Mouse (Mus musculus) kidney, embryonic 16.5 days (tissue): Measurements from ENCODE around the gene Gm49366. TPM values are rescaled to one million over a fixed set of nuclear protein-coding genes. Genes with fewer than 3 reads are reported as not detected.
"Not testable (repeated sequence)": the region's sequence is repeated elsewhere in the genome, so short reads cannot be mapped to it uniquely, and the experiment has no call there.

Source experiments
- ATAC-seq: fragments of 200-750 bp; cut with Nextera tagmentation; 2 replicates; pipeline ENCODE4 v1.8.0; 2017; ENCODE audit warnings: moderate TSS enrichment; ENCODE audit not compliant: low FRiP score, low TSS enrichment
- H3K27ac ChIP-seq: fragments of 300-500 bp; sonication (generic); 2 replicates; pipeline ENCODE4 v1.5.1; 2014; ENCODE audit warnings: low read length
- H3K27me3 ChIP-seq: fragments of 300-500 bp; sonication (generic); 2 replicates; pipeline ENCODE4 v1.6.1; 2014; ENCODE audit warnings: low read length, control low read depth, mixed read lengths; ENCODE audit not compliant: insufficient read depth
- H3K36me3 ChIP-seq: fragments of 300-500 bp; sonication (generic); 2 replicates; pipeline ENCODE4 v1.6.1; 2014; ENCODE audit warnings: low read length, control low read depth, mixed read lengths; ENCODE audit not compliant: insufficient read depth
- H3K4me1 ChIP-seq: fragments of 300-500 bp; sonication (generic); 2 replicates; pipeline ENCODE4 v1.6.1; 2014; ENCODE audit warnings: low read length, control low read depth, mixed read lengths; ENCODE audit not compliant: insufficient read depth
- H3K4me2 ChIP-seq: fragments of 300-500 bp; sonication (generic); replicated peaks from 2 replicates; pipeline ENCODE4 v1.6.1; 2014; ENCODE audit warnings: low read depth, low read length
- H3K4me3 ChIP-seq: fragments of 300-500 bp; sonication (generic); 2 replicates; pipeline ENCODE4 v1.5.1; 2014; ENCODE audit warnings: mild to moderate bottlenecking, low read length
- H3K9ac ChIP-seq: fragments of 300-500 bp; sonication (generic); replicated peaks from 2 replicates; pipeline ENCODE4 v1.6.1; 2014; ENCODE audit warnings: low read length
- H3K9me3 ChIP-seq: fragments of 300-500 bp; sonication (generic); 2 replicates; pipeline ENCODE4 v1.6.1; 2016; ENCODE audit warnings: low read length, control low read depth
- WGBS: fragments of 180-500 bp; shearing (Covaris S2); extraction: QIAGEN DNeasy Blood & Tissue Kit; methylation state at CpG from one replicate; pipeline ENCODE4 v1.1.7; 2014; 5-methylcytosine and 5-hydroxymethylcytosine counted together
- polyA plus RNA-seq: library from polyadenylated mRNA; unstranded; fragments of >200 nt; fragmentation: Nextera tagmentation; extraction: Ambion mirVana; gene quantifications from 2 replicates; pipeline ENCODE4 v1.2.1, GENCODE M21; 2015

The Gm49366 gene
- polyA plus RNA-seq: not detected in 2 replicates

- not testable (repeated sequence) for H3K9me3 ChIP-seq, H3K27ac ChIP-seq, H3K27me3 ChIP-seq, H3K4me1 ChIP-seq, H3K36me3 ChIP-seq
- peak; percentile 78 for ATAC-seq
- peak within 1 kb of the TSS; percentile 50 for H3K4me3 ChIP-seq
- peak within 1 kb of the TSS; percentile 70 for H3K9ac ChIP-seq
- H3K4me2 ChIP-seq: peak within 1 kb of the TSS; percentile 75
- 1% methylated on average over 36 of the region's 39 CpGs for WGBS
Observed at GRCm38 (mm10) chr12:84038691-84039111, at the start of gene Gm49366. Gene Gm49366, plus strand, starts transcription at chr12:84038935.

- ATAC-seq: no peak
- H3K27me3 ChIP-seq: no peaks in the 10 kb centered on the region
- H3K27ac ChIP-seq: no peak overlapping the region
- 98% methylated on average over 4 of the region's 4 CpGs for WGBS
- H3K4me3 ChIP-seq: no peak overlapping the region; the same call in 1 of the 2 replicates
- peaks cover 13% of the 10 kb centered on the region; the same call in 1 of the 2 replicates for H3K4me1 ChIP-seq
- H3K9ac ChIP-seq: no peak overlapping the region
- H3K9me3 ChIP-seq: no peaks in the 10 kb centered on the region
- no peak overlapping the region for H3K4me2 ChIP-seq
- 0 out of 2 replicates have a peak, but pooled peaks cover 17% of the 10 kb centered on the region for H3K36me3 ChIP-seq
Observed at GRCm38 (mm10) chr12:83989378-83989777, 49.4 kb upstream of the Gm49366 start.

DNA sequence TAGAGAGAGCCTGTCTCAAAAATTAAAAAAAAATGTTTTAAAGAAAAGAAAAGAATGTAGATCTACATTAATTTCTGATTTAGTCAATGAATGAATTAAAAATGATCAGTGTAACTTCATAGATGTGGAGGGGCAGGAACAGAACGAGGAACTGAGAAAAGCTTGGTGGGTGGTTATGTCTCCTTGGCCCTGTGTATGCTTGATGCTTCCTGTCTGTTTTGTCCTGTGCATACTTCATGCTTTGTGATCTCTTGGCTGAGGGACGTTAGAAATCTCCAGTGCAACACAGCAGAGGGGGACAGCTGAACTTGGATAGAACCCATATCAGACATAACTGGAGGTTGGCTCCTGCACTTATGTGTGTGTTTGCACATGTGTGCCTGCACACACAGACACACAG lies 41.5 kb upstream of the Gm49366 start:
- H3K4me1 ChIP-seq: peaks cover 18% of the 10 kb centered on the region
- H3K4me3 ChIP-seq: no peak overlapping the region
- H3K9ac ChIP-seq: no peak overlapping the region
- H3K27me3 ChIP-seq: no peaks in the 10 kb centered on the region
- H3K4me2 ChIP-seq: no peak overlapping the region
- H3K36me3 ChIP-seq: 0 out of 2 replicates have a peak, but pooled peaks cover 18% of the 10 kb centered on the region
- no peaks in the 10 kb centered on the region for H3K9me3 ChIP-seq
- 61% methylated on average over 2 of the region's 2 CpGs for WGBS
- H3K27ac ChIP-seq: no peak overlapping the region
- no peak for ATAC-seq

GRCm38 (mm10) chr12:83998341-83999107 lies 40.2 kb upstream of the Gm49366 start:
- 0 out of 2 replicates have a peak, but pooled peaks cover 3% of the 10 kb centered on the region for H3K9me3 ChIP-seq
- peak overlapping the region; percentile 16; the same call in 1 of the 2 replicates for H3K27ac ChIP-seq
- H3K36me3 ChIP-seq: 0 out of 2 replicates have a peak, but pooled peaks cover 11% of the 10 kb centered on the region
- ATAC-seq: peak; percentile 64
- no peaks in the 10 kb centered on the region for H3K27me3 ChIP-seq
- no peak overlapping the region for H3K4me3 ChIP-seq
- no peak overlapping the region for H3K4me2 ChIP-seq
- WGBS: 33% methylated on average over 11 of the region's 11 CpGs
- peaks cover 18% of the 10 kb centered on the region for H3K4me1 ChIP-seq
- H3K9ac ChIP-seq: no peak overlapping the region

DNA sequence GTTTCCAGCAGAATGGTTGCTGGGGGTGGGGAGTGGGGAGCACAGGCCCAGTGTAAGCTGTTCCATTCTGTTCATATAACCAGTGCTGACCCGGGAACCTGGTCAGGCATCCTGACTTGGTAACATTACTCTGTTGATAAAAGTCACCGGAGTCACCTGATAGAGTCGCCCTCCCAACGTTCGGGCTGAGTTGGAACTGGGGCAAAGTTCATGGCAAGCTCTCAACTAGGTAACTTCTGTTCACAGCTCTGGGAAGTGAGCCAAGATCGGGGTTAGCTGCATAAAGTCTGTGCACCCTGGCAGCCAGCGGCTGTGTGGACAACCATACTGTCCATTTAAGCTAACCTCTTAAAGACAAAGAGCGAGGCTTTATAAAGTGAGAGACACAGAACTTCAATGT lies 39.5 kb upstream of the Gm49366 start:
- not testable (repeated sequence) for H3K36me3 ChIP-seq, H3K27me3 ChIP-seq, H3K27ac ChIP-seq, H3K9me3 ChIP-seq, H3K4me2 ChIP-seq, H3K9ac ChIP-seq, H3K4me3 ChIP-seq
- peaks cover 18% of the 10 kb centered on the region for H3K4me1 ChIP-seq
- peak; percentile 74 for ATAC-seq
- 18% methylated on average over 8 of the region's 8 CpGs for WGBS

DNA sequence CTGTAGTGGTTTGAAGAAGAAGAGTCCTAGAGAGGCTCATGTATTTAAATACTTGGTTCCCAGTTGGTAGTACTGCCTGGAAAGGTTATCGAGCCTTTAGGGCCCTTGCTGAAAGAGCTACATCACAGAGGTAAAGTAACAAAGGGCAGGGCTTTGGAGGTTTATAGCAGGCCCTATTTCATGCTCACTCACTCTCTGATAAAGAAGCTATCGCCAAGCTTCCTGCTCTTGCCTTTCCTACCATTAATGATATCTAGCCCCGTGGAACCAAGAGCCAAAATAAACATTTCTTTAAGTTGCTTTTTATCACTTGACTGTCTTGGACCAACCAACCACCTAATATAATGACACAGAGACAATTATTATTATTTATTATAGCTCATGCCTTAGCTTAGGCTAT lies 38.3 kb upstream of the Gm49366 start:
- ATAC-seq: no peak
- H3K9me3 ChIP-seq: 0 out of 2 replicates have a peak, but pooled peaks cover 3% of the 10 kb centered on the region
- no peaks in the 10 kb centered on the region for H3K27me3 ChIP-seq
- no peaks in the 10 kb centered on the region for H3K36me3 ChIP-seq
- H3K27ac ChIP-seq: no peak overlapping the region
- H3K9ac ChIP-seq: no peak overlapping the region
- WGBS: 16% methylated on average over 3 of the region's 3 CpGs
- no peak overlapping the region for H3K4me2 ChIP-seq
- H3K4me3 ChIP-seq: no peak overlapping the region
- peaks cover 18% of the 10 kb centered on the region for H3K4me1 ChIP-seq

DNA sequence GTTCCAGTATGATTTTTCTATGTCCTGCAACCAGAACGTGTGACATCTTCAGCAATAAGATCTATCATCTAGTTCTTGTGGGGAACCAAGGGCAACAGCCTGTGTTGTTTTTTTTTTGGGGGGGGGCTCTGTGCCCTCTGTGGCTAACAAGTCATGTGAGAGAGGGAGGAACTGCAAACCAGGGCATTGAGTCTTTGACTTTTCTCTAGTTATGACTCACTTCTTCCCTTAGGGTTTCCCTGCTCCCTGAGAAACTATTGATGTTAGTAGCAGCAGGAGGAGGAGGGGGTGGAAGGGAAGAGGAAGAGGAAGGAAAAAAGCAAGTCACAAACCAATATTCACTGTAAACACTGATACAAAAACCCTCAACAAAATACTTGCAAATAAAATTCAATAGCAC lies 34.9 kb upstream of the Gm49366 start:
- WGBS: 67% methylated on average over 1 of the region's 1 CpGs

DNA sequence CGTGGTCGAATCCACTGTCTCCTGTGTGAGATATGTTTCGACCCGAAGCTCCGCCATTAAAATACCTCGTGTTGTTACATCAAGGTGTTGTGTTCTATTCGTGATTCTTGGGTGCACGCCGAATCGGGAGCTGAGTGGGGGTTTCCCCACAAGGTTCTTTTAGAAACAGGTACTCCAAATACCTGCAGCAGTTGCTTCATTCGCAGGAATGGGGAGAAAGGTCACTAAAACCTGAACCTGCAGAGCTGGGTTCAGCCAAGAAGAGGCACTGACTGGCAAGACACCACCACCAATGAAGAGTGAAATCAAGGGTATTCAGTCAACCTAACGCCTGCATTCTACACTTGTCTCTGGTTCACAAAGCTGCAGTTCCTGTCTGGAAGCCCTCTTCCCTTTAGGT lies 30.5 kb upstream of the Gm49366 start:
- Histone ChIP-seq H3K9me3 (no peaks in the 10 kb centered on the region), H3K9ac (no peak overlapping the region), H3K36me3 (no peaks in the 10 kb centered on the region), H3K27me3 (no peaks in the 10 kb centered on the region), H3K4me1 (peaks cover 28% of the 10 kb centered on the region), H3K4me2 (no peak overlapping the region), H3K4me3 (no peak overlapping the region), H3K27ac (no peak overlapping the region)
- ATAC-seq: no peak
- WGBS: 83% methylated on average over 12 of the region's 12 CpGs

More for the DNA sequence above, 34.9 kb upstream of the Gm49366 start:
- no peaks in the 10 kb centered on the region for H3K27me3 ChIP-seq
- H3K4me2 ChIP-seq: no peak overlapping the region
- H3K36me3 ChIP-seq: no peaks in the 10 kb centered on the region
- H3K9me3 ChIP-seq: 0 out of 2 replicates have a peak, but pooled peaks cover 3% of the 10 kb centered on the region
- peaks cover 14% of the 10 kb centered on the region for H3K4me1 ChIP-seq
- no peak overlapping the region for H3K4me3 ChIP-seq
- H3K27ac ChIP-seq: no peak overlapping the region
- no peak for ATAC-seq
- H3K9ac ChIP-seq: no peak overlapping the region

DNA sequence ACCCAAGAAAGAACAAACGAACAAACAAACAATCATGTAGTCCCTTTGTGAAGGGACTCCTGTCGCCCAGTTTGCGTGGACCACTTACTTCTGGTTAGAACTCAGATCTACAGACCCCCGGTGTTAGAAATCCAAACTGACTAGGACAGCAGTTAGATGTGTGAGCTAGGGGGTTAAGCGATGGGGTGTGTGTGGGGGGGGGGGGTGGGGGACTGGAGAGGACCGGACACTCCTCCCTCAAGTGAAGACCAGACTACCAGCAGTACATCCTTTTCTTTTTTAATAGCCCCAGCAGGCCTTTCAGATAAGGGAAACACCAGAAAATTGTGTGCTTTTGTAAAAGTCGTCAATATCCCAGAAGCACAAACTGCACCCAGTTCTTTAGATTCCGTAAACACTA lies 30.0 kb upstream of the Gm49366 start:
- Histone ChIP-seq H3K4me1 (peaks cover 28% of the 10 kb centered on the region), H3K36me3 (no peaks in the 10 kb centered on the region), H3K4me2 (peak overlapping the region; percentile 56), H3K9ac (peak overlapping the region; percentile 68), H3K27ac (peak overlapping the region; percentile 68), H3K4me3 (peak overlapping the region; percentile 52), H3K27me3 (no peaks in the 10 kb centered on the region), H3K9me3 (no peaks in the 10 kb centered on the region)
- ATAC-seq: no peak
- WGBS: 66% methylated on average over 8 of the region's 8 CpGs
